Mouse (Mus musculus) left cerebral cortex, postnatal 10 days (tissue): ENCODE results near the gene Fbrs. TPM values are rescaled to one million over a fixed set of nuclear protein-coding genes. Genes with fewer than 3 reads are reported as not detected.
"Not testable (repeated sequence)": the region's sequence is repeated elsewhere in the genome, so short reads cannot be mapped to it uniquely, and the experiment has no call there.

Experiments
- DNase-seq, 2 experiments: peaks; one replicate each; pipeline ENCODE4 v3.0.0; 2021 to 2022; ENCODE audit warnings: low spot score in 2 of 2, mixed read lengths in 1 of 2; ENCODE audit errors: extremely low spot score in 1 of 2
- intact Hi-C: fragments of 180-260 bp; cut with DNase I; formaldehyde crosslinking; loops from one replicate; pipeline ENCODE4 v1.15.1; 2025
- total RNA-seq, 2 experiments: library from RNA; stranded (reverse); gene quantifications; 2 replicates each; pipeline ENCODE4 v1.2.3; 2021

Fbrs gene
- total RNA-seq, 2 experiments from 2014 or later: 58.5 to 60.3 TPM

- peak in 1 of 2 experiments; percentile 40 for DNase-seq
- intact Hi-C loops: loop anchor here (5.0 kb wide), 1 partner anchor 112 kb away; no protein-coding TSS in a partner anchor
These were observed 4.5 kb upstream of the Fbrs start for GRCm38 (mm10) chr7:127474378-127475070.

GRCm38 (mm10) chr7:127475186-127475740, 3.7 kb upstream of the Fbrs start:
- no peak for DNase-seq
- intact Hi-C loops: no loop called here

- peak in 1 of 2 experiments; percentile 65 for DNase-seq
- intact Hi-C loops: no loop called here
These were observed 2.7 kb upstream of the Fbrs start for GRCm38 (mm10) chr7:127476336-127476735.

GRCm38 (mm10) chr7:127476855-127477254, 2.1 kb upstream of the Fbrs start:
- intact Hi-C loops: no loop called here

GRCm38 (mm10) chr7:127477687-127478634, 1.0 kb upstream of the Fbrs start:
- intact Hi-C loops: no loop called here

More at GRCm38 (mm10) chr7:127476855-127477254, 2.1 kb upstream of the Fbrs start:
- DNase-seq: no peak

GRCm38 (mm10) chr7:127479318-127480225, 573 bp downstream of the Fbrs start:
- intact Hi-C loops: no loop called here
- DNase-seq: peak in 1 of 2 experiments; percentile 42

More at GRCm38 (mm10) chr7:127477687-127478634, 1.0 kb upstream of the Fbrs start:
- peak; percentile 99 to 100 for DNase-seq

GRCm38 (mm10) chr7:127480321-127480720, 1.3 kb downstream of the Fbrs start:
- no peak for DNase-seq

GRCm38 (mm10) chr7:127485416-127485815, 6.4 kb downstream of the Fbrs start:
- DNase-seq: peak in 1 of 2 experiments; percentile 30
- intact Hi-C loops: no loop called here

More at GRCm38 (mm10) chr7:127480321-127480720, 1.3 kb downstream of the Fbrs start:
- intact Hi-C loops: no loop called here

GRCm38 (mm10) chr7:127488364-127488763, 9.4 kb downstream of the Fbrs start:
- intact Hi-C loops: not testable (repeated sequence)

GRCm38 (mm10) chr7:127489982-127490381, 11.0 kb downstream of the Fbrs start:
- intact Hi-C loops: no loop called here

More at GRCm38 (mm10) chr7:127488364-127488763, 9.4 kb downstream of the Fbrs start:
- DNase-seq: not testable (repeated sequence)

GRCm38 (mm10) chr7:127491846-127492245, 12.8 kb downstream of the Fbrs start:
- no peak for DNase-seq
- intact Hi-C loops: no loop called here

More at GRCm38 (mm10) chr7:127489982-127490381, 11.0 kb downstream of the Fbrs start:
- no peak for DNase-seq

- intact Hi-C loops: loop anchor here (5.0 kb wide), 1 partner anchor 132 kb away; no protein-coding TSS in a partner anchor
- no peak for DNase-seq
These were observed 15.6 kb downstream of the Fbrs start for GRCm38 (mm10) chr7:127494648-127495047.

GRCm38 (mm10) chr7:127497382-127497781, 18.4 kb downstream of the Fbrs start:
- DNase-seq: no peak
- intact Hi-C loops: loop anchor here (5.0 kb wide), 1 partner anchor 135 kb away; no protein-coding TSS in a partner anchor

- intact Hi-C loops: loop anchor here (5.0 kb wide), 1 partner anchor 136 kb away; no protein-coding TSS in a partner anchor
- no peak for DNase-seq
These were observed 19.4 kb downstream of the Fbrs start for GRCm38 (mm10) chr7:127498407-127498806.

GRCm38 (mm10) chr7:127508291-127508690, 29.3 kb downstream of the Fbrs start:
- intact Hi-C loops: no loop called here
- DNase-seq: no peak

- intact Hi-C loops, DNase-seq: not testable (repeated sequence)
These were observed 30.8 kb downstream of the Fbrs start for GRCm38 (mm10) chr7:127509830-127510229.

- peak in 1 of 2 experiments; percentile 16 for DNase-seq
- intact Hi-C loops: no loop called here
These were observed 32.2 kb downstream of the Fbrs start for GRCm38 (mm10) chr7:127511241-127511640.

GRCm38 (mm10) chr7:127511808-127512230, 32.8 kb downstream of the Fbrs start, which contains the start of gene Srcap:
Srcap (plus strand) TSS chr7:127511983.
- intact Hi-C loops: no loop called here
- DNase-seq: peak; percentile 96 to 97
